Mouse (Mus musculus) limb, embryonic 11.5 days (tissue): ENCODE results near the gene Uhrf1. TPM values are rescaled to one million over a fixed set of nuclear protein-coding genes. Genes with fewer than 3 reads are reported as not detected.
A peak's percentile ranks its signal among the peaks of the same experiment; 100 is the strongest.

Experiments
- ATAC-seq: fragments of 200-750 bp; cut with Nextera tagmentation; 2 replicates; pipeline ENCODE4 v1.8.0; 2017; ENCODE audit warnings: low read depth; ENCODE audit not compliant: insufficient number of reproducible peaks, low FRiP score, low TSS enrichment
- DNase-seq: peaks from one replicate; pipeline ENCODE4 v3.0.0-alpha.2; 2015; ENCODE audit warnings: low spot score
- H3K27ac ChIP-seq: fragments of 300-500 bp; sonication (generic); replicated peaks from 2 replicates; pipeline ENCODE4 v1.5.1; 2014; ENCODE audit warnings: low read depth, mild to moderate bottlenecking, low read length
- H3K27me3 ChIP-seq: fragments of 300-500 bp; sonication (generic); 2 replicates; pipeline ENCODE4 v1.6.1; 2014; ENCODE audit warnings: mild to moderate bottlenecking, low read length, mixed read lengths; ENCODE audit not compliant: control insufficient read depth, insufficient read depth
- H3K36me3 ChIP-seq: fragments of 300-500 bp; sonication (generic); 2 replicates; pipeline ENCODE4 v1.6.1; 2014; ENCODE audit warnings: mild to moderate bottlenecking, low read length, moderate library complexity, mixed read lengths; ENCODE audit not compliant: control insufficient read depth, insufficient read depth
- H3K4me1 ChIP-seq: fragments of 300-500 bp; sonication (generic); 2 replicates; pipeline ENCODE4 v1.6.1; 2014; ENCODE audit warnings: low read length, mixed read lengths; ENCODE audit not compliant: control insufficient read depth, insufficient read depth
- H3K4me2 ChIP-seq: fragments of 300-500 bp; sonication (generic); 2 replicates; pipeline ENCODE4 v1.6.1; 2014; ENCODE audit warnings: low read depth, mild to moderate bottlenecking, moderate library complexity; ENCODE audit not compliant: severe bottlenecking
- H3K4me3 ChIP-seq: fragments of 300-500 bp; sonication (generic); 2 replicates; pipeline ENCODE4 v1.5.1; 2014; ENCODE audit warnings: low read depth, low read length
- H3K9ac ChIP-seq: fragments of 300-500 bp; sonication (generic); 2 replicates; pipeline ENCODE4 v1.6.1; 2014; ENCODE audit warnings: mild to moderate bottlenecking, low read length
- H3K9me3 ChIP-seq: fragments of 300-500 bp; sonication (generic); 2 replicates; pipeline ENCODE4 v1.6.1; 2016; ENCODE audit warnings: low read length; ENCODE audit not compliant: control insufficient read depth
- WGBS: fragments of 180-500 bp; shearing (Covaris S2); extraction: QIAGEN DNeasy Blood & Tissue Kit; methylation state at CpG from one replicate; pipeline ENCODE4 v1.1.7; 2014; 5-methylcytosine and 5-hydroxymethylcytosine counted together
- polyA plus RNA-seq: library from polyadenylated mRNA; unstranded; fragments of >200 nt; fragmentation: Nextera tagmentation; extraction: Ambion mirVana; gene quantifications from 2 replicates; pipeline ENCODE4 v1.2.1, GENCODE M21; 2014

Uhrf1 gene
- polyA plus RNA-seq, 1 experiment from 2014 or later: 153 TPM

- WGBS: under 1% methylated on average over 23 of the region's 23 CpGs
- Histone ChIP-seq H3K4me2 (peak overlapping the region; percentile 85), H3K9me3 (no peaks in the 10 kb centered on the region), H3K27ac (peak overlapping the region; percentile 95), H3K27me3 (no peaks in the 10 kb centered on the region), H3K9ac (peak overlapping the region; percentile 62), H3K4me1 (peaks cover 33% of the 10 kb centered on the region), H3K4me3 (peak overlapping the region; percentile 55), H3K36me3 (peaks cover 10% of the 10 kb centered on the region)
- ATAC-seq (peak; percentile 27), DNase-seq (peak; percentile 84)
Observed at GRCm38 (mm10) chr17:56289371-56290331, 13.5 kb upstream of the Uhrf1 start.

- H3K36me3 ChIP-seq: peaks cover 5% of the 10 kb centered on the region
- DNase-seq (peak; percentile 99), ATAC-seq (peak; percentile 84)
- peak overlapping the region; percentile 62 for H3K9ac ChIP-seq
- H3K4me2 ChIP-seq: peak overlapping the region; percentile 85
- H3K9me3 ChIP-seq: no peaks in the 10 kb centered on the region
- H3K4me1 ChIP-seq: peaks cover 33% of the 10 kb centered on the region
- peak overlapping the region; percentile 95 for H3K27ac ChIP-seq
- no peaks in the 10 kb centered on the region for H3K27me3 ChIP-seq
- H3K4me3 ChIP-seq: peak overlapping the region; percentile 55
- 5% methylated on average over 16 of the region's 17 CpGs for whole genome bisulfite sequencing
Observed at GRCm38 (mm10) chr17:56290388-56291170, 12.5 kb upstream of the Uhrf1 start.

GRCm38 (mm10) chr17:56291171-56291511, 12.0 kb upstream of the Uhrf1 start:
- H3K4me1 ChIP-seq: peaks cover 33% of the 10 kb centered on the region
- H3K27me3 ChIP-seq: no peaks in the 10 kb centered on the region
- under 1% methylated on average over 16 of the region's 16 CpGs for WGBS
- DNase-seq (peak; percentile 91), ATAC-seq (peak; percentile 73)
- peak overlapping the region; percentile 85 for H3K4me2 ChIP-seq
- peak overlapping the region; percentile 95 for H3K27ac ChIP-seq
- H3K4me3 ChIP-seq: peak overlapping the region; percentile 10; the same call in 1 of the 2 replicates
- H3K9ac ChIP-seq: peak overlapping the region; percentile 65
- no peaks in the 10 kb centered on the region for H3K9me3 ChIP-seq
- H3K36me3 ChIP-seq: peaks cover 4% of the 10 kb centered on the region

- H3K9ac ChIP-seq: no peak overlapping the region
- no peaks in the 10 kb centered on the region for H3K27me3 ChIP-seq
- peak overlapping the region; percentile 95; the same call in 1 of the 2 replicates for H3K27ac ChIP-seq
- H3K36me3 ChIP-seq: no peaks in the 10 kb centered on the region
- H3K4me1 ChIP-seq: peaks cover 33% of the 10 kb centered on the region
- H3K9me3 ChIP-seq: no peaks in the 10 kb centered on the region
- 74% methylated on average over 7 of the region's 7 CpGs for WGBS
- no peak overlapping the region for H3K4me2 ChIP-seq
- no peak for DNase-seq
- H3K4me3 ChIP-seq: no peak overlapping the region
- ATAC-seq: no peak
Observed at GRCm38 (mm10) chr17:56291826-56292475, 11.2 kb upstream of the Uhrf1 start.

- no peaks in the 10 kb centered on the region for H3K27me3 ChIP-seq
- DNase-seq (no peak), ATAC-seq (no peak)
- no peaks in the 10 kb centered on the region for H3K36me3 ChIP-seq
- H3K4me1 ChIP-seq: peaks cover 31% of the 10 kb centered on the region
- H3K9ac ChIP-seq: no peak within 1 kb of the TSS
- H3K9me3 ChIP-seq: no peaks in the 10 kb centered on the region
- no peak within 1 kb of the TSS for H3K27ac ChIP-seq
- H3K4me2 ChIP-seq: no peak within 1 kb of the TSS
- H3K4me3 ChIP-seq: no peak within 1 kb of the TSS
- 84% methylated on average over 4 of the region's 4 CpGs for WGBS
Observed at GRCm38 (mm10) chr17:56292531-56293222, 10.4 kb upstream of the Uhrf1 start, which contains the start of gene Plin3. Gene Plin3 (minus strand): TSS chr17:56292873.

GRCm38 (mm10) chr17:56293291-56293690, 9.8 kb upstream of the Uhrf1 start:
- no peak overlapping the region for H3K27ac ChIP-seq
- WGBS: 64% methylated on average over 1 of the region's 1 CpGs
- H3K9ac ChIP-seq: no peak overlapping the region
- no peaks in the 10 kb centered on the region for H3K27me3 ChIP-seq
- H3K9me3 ChIP-seq: no peaks in the 10 kb centered on the region
- H3K36me3 ChIP-seq: no peaks in the 10 kb centered on the region
- ATAC-seq (no peak), DNase-seq (no peak)
- peaks cover 26% of the 10 kb centered on the region for H3K4me1 ChIP-seq
- H3K4me2 ChIP-seq: no peak overlapping the region
- H3K4me3 ChIP-seq: no peak overlapping the region

GRCm38 (mm10) chr17:56294241-56294640, 8.9 kb upstream of the Uhrf1 start:
- Histone ChIP-seq H3K4me2 (no peak overlapping the region), H3K27me3 (no peaks in the 10 kb centered on the region), H3K4me1 (peaks cover 19% of the 10 kb centered on the region; the same call in 1 of the 2 replicates), H3K9me3 (no peaks in the 10 kb centered on the region), H3K4me3 (no peak overlapping the region), H3K27ac (no peak overlapping the region), H3K36me3 (no peaks in the 10 kb centered on the region), H3K9ac (no peak overlapping the region)
- WGBS: 92% methylated on average over 19 of the region's 19 CpGs
- no peak for ATAC-seq
- no peak for DNase-seq
